Mouse (Mus musculus) hindbrain, embryonic 11.5 days (tissue): ENCODE measurements around the gene Wnt5b. TPM values are rescaled to one million over a fixed set of nuclear protein-coding genes. Genes with fewer than 3 reads are reported as not detected.

Experiments
- ATAC-seq: fragments of 200-750 bp; cut with Nextera tagmentation; 2 replicates; pipeline ENCODE4 v1.8.0; 2017; ENCODE audit warnings: mild to moderate bottlenecking, moderate TSS enrichment, moderate library complexity; ENCODE audit not compliant: low FRiP score
- DNase-seq: peaks from one replicate; pipeline ENCODE4 v3.0.0-alpha.2; 2015; ENCODE audit warnings: low spot score
- H3K27ac ChIP-seq: fragments of 300-500 bp; sonication (generic); 2 replicates; pipeline ENCODE4 v1.5.1; 2014; ENCODE audit warnings: mild to moderate bottlenecking, low read depth, low read length
- H3K27me3 ChIP-seq: fragments of 300-500 bp; sonication (generic); 2 replicates; pipeline ENCODE4 v1.6.1; 2014; ENCODE audit warnings: mild to moderate bottlenecking, low read length, moderate library complexity, mixed read lengths; ENCODE audit not compliant: control insufficient read depth, insufficient read depth
- H3K36me3 ChIP-seq: fragments of 300-500 bp; sonication (generic); 2 replicates; pipeline ENCODE4 v1.6.1; 2014; ENCODE audit warnings: mild to moderate bottlenecking, low read length, moderate library complexity, mixed read lengths; ENCODE audit not compliant: control insufficient read depth, insufficient read depth
- H3K4me1 ChIP-seq: fragments of 300-500 bp; sonication (generic); replicated peaks from 2 replicates; pipeline ENCODE4 v1.6.1; 2014; ENCODE audit warnings: low read length, mixed read lengths; ENCODE audit not compliant: control insufficient read depth, insufficient read depth
- H3K4me2 ChIP-seq: fragments of 300-500 bp; sonication (generic); replicated peaks from 2 replicates; pipeline ENCODE4 v1.6.1; 2014; ENCODE audit warnings: mild to moderate bottlenecking, low read depth, low read length
- H3K4me3 ChIP-seq: fragments of 300-500 bp; sonication (generic); 2 replicates; pipeline ENCODE4 v1.5.1; 2014; ENCODE audit warnings: low read depth, low read length
- H3K9ac ChIP-seq: fragments of 300-500 bp; sonication (generic); 2 replicates; pipeline ENCODE4 v1.6.1; 2014; ENCODE audit warnings: low read depth, low read length
- H3K9me3 ChIP-seq: fragments of 300-500 bp; sonication (generic); 2 replicates; pipeline ENCODE4 v1.6.1; 2016; ENCODE audit warnings: low read length; ENCODE audit not compliant: control insufficient read depth
- WGBS: fragments of 180-500 bp; shearing (Covaris S2); extraction: QIAGEN DNeasy Blood & Tissue Kit; methylation state at CpG from one replicate; pipeline ENCODE4 v1.1.7; 2014; 5-methylcytosine and 5-hydroxymethylcytosine counted together
- polyA plus RNA-seq: library from polyadenylated mRNA; unstranded; fragments of >200 nt; fragmentation: Nextera tagmentation; extraction: Ambion mirVana; gene quantifications from 2 replicates; pipeline ENCODE4 v1.2.1, GENCODE M21; 2014

Gene Wnt5b
- polyA plus RNA-seq, 1 experiment from 2014 or later = 5.8 TPM

GRCm38 (mm10) chr6:119428611-119429010 is 115.5 kb downstream of the Wnt5b start:
- Histone ChIP-seq H3K9me3 (no peaks in the 10 kb centered on the region), H3K36me3 (no peaks in the 10 kb centered on the region), H3K4me3 (no peak overlapping the region), H3K9ac (no peak overlapping the region), H3K27me3 (no peaks in the 10 kb centered on the region), H3K4me1 (no peaks in the 10 kb centered on the region), H3K27ac (no peak overlapping the region), H3K4me2 (no peak overlapping the region)
- no peak for DNase-seq
- 87% methylated on average over 3 of the region's 3 CpGs for WGBS
- no peak for ATAC-seq

GRCm38 (mm10) chr6:119421001-119421400 is 123.1 kb downstream of the Wnt5b start:
- no peaks in the 10 kb centered on the region for H3K36me3 ChIP-seq
- 89% methylated on average over 4 of the region's 4 CpGs for WGBS
- ATAC-seq = no peak
- H3K9me3 ChIP-seq = no peaks in the 10 kb centered on the region
- no peak overlapping the region for H3K9ac ChIP-seq
- no peaks in the 10 kb centered on the region for H3K27me3 ChIP-seq
- no peak for DNase-seq
- peaks cover 5% of the 10 kb centered on the region; the same call in 1 of the 2 replicates for H3K4me1 ChIP-seq
- H3K4me2 ChIP-seq = no peak overlapping the region
- H3K27ac ChIP-seq = no peak overlapping the region
- H3K4me3 ChIP-seq = no peak overlapping the region

- Histone ChIP-seq H3K36me3 (no peaks in the 10 kb centered on the region), H3K27ac (no peak overlapping the region), H3K4me3 (no peak overlapping the region), H3K9ac (no peak overlapping the region), H3K9me3 (no peaks in the 10 kb centered on the region), H3K27me3 (no peaks in the 10 kb centered on the region), H3K4me1 (peaks cover 5% of the 10 kb centered on the region; the same call in 1 of the 2 replicates), H3K4me2 (no peak overlapping the region)
- DNase-seq (no peak), ATAC-seq (no peak)
- 92% methylated on average over 5 of the region's 5 CpGs for WGBS
Observed at GRCm38 (mm10) chr6:119420357-119420756, 123.8 kb downstream of the Wnt5b start.

- 19% methylated on average over 7 of the region's 7 CpGs for WGBS
- no peak overlapping the region for H3K27ac ChIP-seq
- no peaks in the 10 kb centered on the region for H3K36me3 ChIP-seq
- H3K4me2 ChIP-seq = no peak overlapping the region
- no peaks in the 10 kb centered on the region for H3K27me3 ChIP-seq
- DNase-seq (peak; percentile 41), ATAC-seq (peak; percentile 29; the same call in 1 of the 2 replicates)
- H3K9me3 ChIP-seq = no peaks in the 10 kb centered on the region
- no peak overlapping the region for H3K9ac ChIP-seq
- no peak overlapping the region for H3K4me3 ChIP-seq
- peaks cover 5% of the 10 kb centered on the region; the same call in 1 of the 2 replicates for H3K4me1 ChIP-seq
Observed at GRCm38 (mm10) chr6:119419412-119419811, 124.7 kb downstream of the Wnt5b start.

- peak; percentile 62 for DNase-seq
- H3K27ac ChIP-seq = peak overlapping the region; percentile 13
- WGBS = 18% methylated on average over 7 of the region's 7 CpGs
- no peaks in the 10 kb centered on the region for H3K36me3 ChIP-seq
- H3K27me3 ChIP-seq = no peaks in the 10 kb centered on the region
- no peaks in the 10 kb centered on the region for H3K9me3 ChIP-seq
- peaks cover 5% of the 10 kb centered on the region; the same call in 1 of the 2 replicates for H3K4me1 ChIP-seq
- H3K4me2 ChIP-seq = no peak overlapping the region
- no peak overlapping the region for H3K4me3 ChIP-seq
- peak; percentile 84 for ATAC-seq
- no peak overlapping the region for H3K9ac ChIP-seq
Observed at GRCm38 (mm10) chr6:119418392-119419251, 125.5 kb downstream of the Wnt5b start.

GRCm38 (mm10) chr6:119417821-119418220 is 126.3 kb downstream of the Wnt5b start:
- DNase-seq (peak; percentile 14), ATAC-seq (0 out of 2 replicates have a peak, but pooled peaks have one; percentile 1)
- WGBS = 52% methylated on average over 7 of the region's 7 CpGs
- no peak overlapping the region for H3K9ac ChIP-seq
- H3K36me3 ChIP-seq = no peaks in the 10 kb centered on the region
- H3K9me3 ChIP-seq = no peaks in the 10 kb centered on the region
- no peak overlapping the region for H3K4me2 ChIP-seq
- H3K4me3 ChIP-seq = no peak overlapping the region
- peaks cover 5% of the 10 kb centered on the region; the same call in 1 of the 2 replicates for H3K4me1 ChIP-seq
- H3K27me3 ChIP-seq = no peaks in the 10 kb centered on the region
- no peak overlapping the region for H3K27ac ChIP-seq

- DNase-seq (peak; percentile 76), ATAC-seq (peak; percentile 60)
- H3K9me3 ChIP-seq = no peaks in the 10 kb centered on the region
- H3K4me2 ChIP-seq = no peak within 1 kb of the TSS; the same call in 1 of the 2 replicates
- H3K9ac ChIP-seq = no peak within 1 kb of the TSS
- 4% methylated on average over 12 of the region's 12 CpGs for WGBS
- no peaks in the 10 kb centered on the region for H3K27me3 ChIP-seq
- H3K4me3 ChIP-seq = no peak within 1 kb of the TSS
- no peaks in the 10 kb centered on the region for H3K36me3 ChIP-seq
- H3K27ac ChIP-seq = peak within 1 kb of the TSS; percentile 13; the same call in 1 of the 2 replicates
- peaks cover 5% of the 10 kb centered on the region; the same call in 1 of the 2 replicates for H3K4me1 ChIP-seq
Observed at GRCm38 (mm10) chr6:119417354-119417753, 126.8 kb downstream of the Wnt5b start, which contains the start of gene Adipor2. Adipor2 (minus strand) TSS chr6:119417704.

GRCm38 (mm10) chr6:119416643-119417042 is 127.5 kb downstream of the Wnt5b start:
- Histone ChIP-seq H3K36me3 (no peaks in the 10 kb centered on the region), H3K4me3 (no peak overlapping the region), H3K27ac (no peak overlapping the region), H3K27me3 (no peaks in the 10 kb centered on the region), H3K4me2 (no peak overlapping the region), H3K4me1 (peaks cover 5% of the 10 kb centered on the region; the same call in 1 of the 2 replicates), H3K9ac (no peak overlapping the region), H3K9me3 (no peaks in the 10 kb centered on the region)
- WGBS = 67% methylated on average over 6 of the region's 6 CpGs
- ATAC-seq (no peak), DNase-seq (no peak)
